ENCODE assay signal across 19 mouse cellular contexts in the genomic region with DNA sequence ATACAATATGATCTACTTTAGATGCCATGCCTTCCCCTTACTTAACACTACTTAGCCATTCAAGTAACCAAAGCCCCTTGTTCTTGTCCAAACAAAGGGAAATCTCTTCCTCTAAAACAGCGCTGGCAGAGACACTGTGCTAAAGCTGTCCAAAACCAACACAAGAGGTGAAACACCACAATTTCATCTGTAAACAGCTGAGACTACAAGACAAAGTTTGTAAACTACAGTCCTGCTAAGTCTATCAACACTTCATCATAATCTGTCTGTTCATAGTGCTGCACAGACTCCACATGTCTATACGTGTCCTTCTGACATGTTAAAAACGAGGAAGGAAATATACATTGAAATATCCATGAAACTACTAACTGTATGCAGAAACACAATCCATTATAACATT.
DNase-seq lines count a peak whose midpoint lies in the region; ATAC-seq and TF ChIP-seq lines count a peak whose summit lies in the region.
"Had no signal": no experiment of that assay in that cellular context is flagged by ENCODE, and none has a peak within 500 bp of the region (broad histone marks: within the 10 kb centered on the region; RNA-seq: fewer than 3 reads in every experiment).

No protein-coding gene starts in this region.

- H3K27me3 ChIP-seq in lung, embryonic 14.5 days (ENCODE audit: insufficient read depth, low read length) = no peaks in the 10 kb centered on the region
- no peaks in the 10 kb centered on the region for H3K27me3 ChIP-seq in lung, embryonic 16.5 days (ENCODE audit: control insufficient read depth, insufficient read depth, low read depth, low read length)
- H3K27me3 ChIP-seq: CH12.LX, Patski had no signal

- 0 out of 2 replicates have a peak, but pooled peaks cover 3% of the 10 kb centered on the region for H3K36me3 ChIP-seq in lung, embryonic 14.5 days (ENCODE audit: insufficient read depth)
- peaks cover 2% of the 10 kb centered on the region; the same call in 1 of the 2 replicates for H3K36me3 ChIP-seq in lung, embryonic 16.5 days (ENCODE audit: control insufficient read depth, insufficient read depth, low read length)
- H3K36me3 ChIP-seq: G1E had no signal

- ATAC-seq in lung, embryonic 14.5 days (ENCODE audit: insufficient read depth) = no peak
- peak; percentile 57; the same call in 1 of the 2 replicates for ATAC-seq in lung, embryonic 16.5 days (ENCODE audit: low read depth)
- ATAC-seq: activated CD4-positive, CD25-positive, alpha-beta regulatory T cell, adult 4 months; CD4-positive, CD25-positive, alpha-beta regulatory T cell, adult 4 months; Patski had no signal

- no peak overlapping the region for H3K4me3 ChIP-seq in lung, embryonic 14.5 days (ENCODE audit: low read depth, low read length)
- no peak overlapping the region for H3K4me3 ChIP-seq in lung, adult 2 months (replicated peaks; ENCODE audit: extremely low read depth, low read depth, low read length)
- no peak overlapping the region for H3K4me3 ChIP-seq in lung, embryonic 16.5 days (ENCODE audit: low read length)

- no peak overlapping the region for H3K27ac ChIP-seq in lung, embryonic 14.5 days (ENCODE audit: low read depth)
- H3K27ac ChIP-seq in lung, embryonic 16.5 days (ENCODE audit: low read length) = no peak overlapping the region

- no peaks in the 10 kb centered on the region for H3K9me3 ChIP-seq in lung, embryonic 14.5 days (ENCODE audit: low read depth, low read length)
- H3K9me3 ChIP-seq in lung, embryonic 16.5 days (ENCODE audit: control insufficient read depth, low read length) = no peaks in the 10 kb centered on the region
- H3K9me3 ChIP-seq: G1E had no signal

- 50% methylated on average over 3 of the region's 3 CpGs for WGBS in lung, embryonic 14.5 days
- 70% methylated on average over 3 of the region's 3 CpGs for WGBS in lung, adult 2 months
- WGBS in lung, embryonic 16.5 days = 51% methylated on average over 3 of the region's 3 CpGs

- H3K4me2 ChIP-seq in lung, embryonic 14.5 days = no peak overlapping the region
- H3K4me2 ChIP-seq in lung, embryonic 16.5 days (ENCODE audit: low read depth, low read length) = no peak overlapping the region

- H3K4me1 ChIP-seq in lung, embryonic 14.5 days (ENCODE audit: insufficient read depth) = no peaks in the 10 kb centered on the region
- no peaks in the 10 kb centered on the region for H3K4me1 ChIP-seq in lung, adult 2 months (ENCODE audit: control insufficient read depth, insufficient read depth, low read length)
- H3K4me1 ChIP-seq in lung, embryonic 16.5 days (replicated peaks; ENCODE audit: control insufficient read depth, insufficient read depth, low read length) = no peaks in the 10 kb centered on the region

- no peak for TF ChIP-seq CTCF in lung, embryonic 14.5 days (IDR thresholded peaks at IDR 0.05; ENCODE audit: low read depth)
- TF ChIP-seq CTCF in lung, adult 2 months (IDR thresholded peaks at IDR 0.05; ENCODE audit: insufficient read depth, low read length) = no peak

- TF ChIP-seq POLR2A in lung, adult 2 months (IDR thresholded peaks at IDR 0.05; ENCODE audit: borderline replicate concordance, extremely low read depth, low read depth, low read length) = no peak

- no peak overlapping the region for H3K9ac ChIP-seq in lung, embryonic 14.5 days
- H3K9ac ChIP-seq in lung, embryonic 16.5 days (ENCODE audit: low read length) = no peak overlapping the region

- DNase-seq in lung, embryonic 14.5 days = peak; percentile 69
- no peak for DNase-seq in lung, adult 2 months
- DNase-seq in lung, postnatal 14 days = no peak
- DNase-seq: adrenal gland, adult 2 months; adrenal gland, adult 8-10 months; adrenal gland, postnatal 10 days; adrenal gland, postnatal 14 days; adrenal gland, postnatal 25 days; adrenal gland, postnatal 36 days; B cell, adult 2 months; cerebellum, adult 11 months; cerebellum, adult 11-12 months; cerebellum, adult 18-20 months had no signal
